Mouse (Mus musculus) liver, adult 2 months (tissue): ENCODE measurements at regions not wholly inside any gene's neighbourhood (a gene's known extent, or its start where the extent isn't known, plus 50 kb on each side); places are given as distances from the start of the nearest gene placed in this dataset.

Source experiments
- CTCF ChIP-seq: fragments of 200-500 bp; IDR thresholded peaks from 2 replicates; pipeline ENCODE4 v1.5.1; 2011; ENCODE audit warnings: low read depth, low read length, control low read depth
- POLR2A ChIP-seq: fragments of 200-500 bp; IDR thresholded peaks from 2 replicates; pipeline ENCODE4 v1.6.1; 2011; ENCODE audit warnings: low read length, control low read depth; ENCODE audit not compliant: insufficient read depth; ENCODE audit errors: extremely low read depth

DNA sequence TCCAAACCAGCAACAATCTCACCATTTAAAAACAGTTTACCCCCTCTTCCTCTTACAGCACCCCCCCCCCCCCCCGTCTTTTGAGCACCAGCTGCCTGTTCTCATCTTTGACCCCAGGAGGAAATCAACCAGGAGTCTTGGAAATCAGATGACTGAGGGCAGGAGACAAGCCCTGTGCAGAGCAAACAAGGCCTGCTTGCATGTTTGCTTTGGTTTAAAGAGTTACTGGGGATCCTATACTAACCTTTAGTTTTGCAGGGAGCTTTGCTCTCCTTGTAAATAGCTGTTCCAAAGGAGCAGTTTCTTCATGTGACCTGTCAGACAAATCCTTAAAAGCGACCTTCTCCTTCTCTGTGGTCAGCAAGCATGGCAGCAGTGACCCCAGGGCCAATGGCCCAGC is 88.3 kb upstream of the Teddm2 start:
- TF ChIP-seq CTCF (no peak), POLR2A (no peak)
